Mouse (Mus musculus): ENCODE measurements at regions not wholly inside any gene's neighbourhood (a gene's known extent, or its start where the extent isn't known, plus 50 kb on each side); places are given as distances from the start of the nearest gene placed in this dataset.

DNA sequence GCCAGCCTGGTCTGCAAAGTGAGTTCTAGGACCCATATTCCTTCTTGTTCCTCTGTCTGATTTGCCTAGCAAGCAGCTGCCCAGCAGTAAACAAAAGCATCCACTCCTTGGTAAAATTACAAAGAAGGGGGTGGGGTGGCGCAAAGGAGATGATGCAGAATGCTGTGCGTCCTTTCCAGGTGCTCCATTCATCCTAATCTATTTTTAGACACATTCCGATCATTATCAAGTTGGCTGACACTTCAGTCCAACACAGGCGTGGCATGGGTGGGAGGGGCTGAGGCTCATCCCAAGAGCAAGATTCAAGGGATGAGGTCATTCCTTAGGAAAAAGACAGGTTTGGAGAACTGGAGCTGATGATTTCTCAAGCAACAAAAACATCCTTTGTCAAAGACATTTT is 660.2 kb upstream of the Pou3f3 start:
- Histone ChIP-seq H3K27me3 (ENCODE audit: control insufficient read depth, insufficient read depth, insufficient read length) (no peaks in the 10 kb centered on the region), H3K4me2 (ENCODE audit: low read depth) (no peak overlapping the region), H3K36me3 (ENCODE audit: control insufficient read depth, insufficient read depth) (no peaks in the 10 kb centered on the region), H3K4me3 (no peak overlapping the region), H3ac (ENCODE audit: control insufficient read depth, insufficient read length) (no peak overlapping the region), H3K79me2 (ENCODE audit: control insufficient read depth, insufficient read depth) (no peaks in the 10 kb centered on the region)
- TF ChIP-seq MYOG (IDR thresholded peaks at IDR 0.05; ENCODE audit: control insufficient read depth in 1 of 3, insufficient read depth in 1 of 3, insufficient read length in 2 of 3, low read depth in 2 of 3): no peak
- no peak for TF ChIP-seq TCF12 (IDR thresholded peaks at IDR 0.05; ENCODE audit: insufficient read depth, poor library complexity, severe bottlenecking)
- TF ChIP-seq TCF3 (IDR thresholded peaks at IDR 0.05; ENCODE audit: insufficient read length, low read depth): no peak
- TF ChIP-seq USF1 (IDR thresholded peaks at IDR 0.05; ENCODE audit: low read depth): no peak
- TF ChIP-seq POLR2A (IDR thresholded peaks at IDR 0.05; ENCODE audit: insufficient read length, low read depth): no peak
- TF ChIP-seq MAX (IDR thresholded peaks at IDR 0.05; ENCODE audit: low read depth): no peak
- no peak for TF ChIP-seq MYOD1 (IDR thresholded peaks at IDR 0.05; ENCODE audit: control insufficient read depth in 1 of 3, insufficient read length in 2 of 3, low read depth in 2 of 3)
- no peak for TF ChIP-seq REST (IDR thresholded peaks at IDR 0.05; ENCODE audit: insufficient read depth, insufficient read length)
- TF ChIP-seq E2F4 (IDR thresholded peaks at IDR 0.05; ENCODE audit: insufficient read depth): no peak
- no peak for TF ChIP-seq CEBPB (IDR thresholded peaks at IDR 0.05; ENCODE audit: insufficient read depth, poor library complexity, severe bottlenecking)
- TF ChIP-seq POLR2AphosphoS2 (IDR thresholded peaks at IDR 0.05; ENCODE audit: insufficient read length, low read depth): no peak
- no peak for TF ChIP-seq SRF (IDR thresholded peaks at IDR 0.05; ENCODE audit: control insufficient read depth, insufficient read length, low read depth)

DNA sequence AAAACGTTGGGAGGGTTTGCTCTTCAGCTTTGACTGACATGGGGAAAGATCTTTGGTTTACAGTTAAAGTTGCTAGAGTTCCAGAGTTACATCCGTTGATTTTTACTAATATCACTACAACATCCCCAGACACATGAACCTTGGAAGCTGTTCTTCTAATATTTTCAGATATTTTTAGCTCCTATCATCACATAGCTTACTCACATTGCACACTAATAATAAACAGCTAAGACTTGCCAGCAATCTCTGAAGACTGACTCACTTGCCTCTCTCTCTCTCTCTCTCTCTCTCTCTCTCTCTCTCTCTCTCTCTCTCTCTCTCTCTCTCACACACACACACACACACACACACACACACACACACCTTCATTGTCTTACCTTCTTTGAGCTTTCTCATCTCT is 654.0 kb upstream of the Pou3f3 start:
- H3K4me3 ChIP-seq: no peak overlapping the region
- no peaks in the 10 kb centered on the region for H3K27me3 ChIP-seq (ENCODE audit: control insufficient read depth, insufficient read depth, insufficient read length)
- H3K36me3 ChIP-seq (ENCODE audit: control insufficient read depth, insufficient read depth): no peaks in the 10 kb centered on the region
- H3K79me2 ChIP-seq (ENCODE audit: control insufficient read depth, insufficient read depth): no peaks in the 10 kb centered on the region
- TF ChIP-seq MYOG (IDR thresholded peaks at IDR 0.05; ENCODE audit: control insufficient read depth in 1 of 3, insufficient read depth in 1 of 3, insufficient read length in 2 of 3, low read depth in 2 of 3): no peak
- TF ChIP-seq TCF3 (IDR thresholded peaks at IDR 0.05; ENCODE audit: insufficient read length, low read depth): no peak
- no peak for TF ChIP-seq MAX (IDR thresholded peaks at IDR 0.05; ENCODE audit: low read depth)
- TF ChIP-seq POLR2A (IDR thresholded peaks at IDR 0.05; ENCODE audit: insufficient read length, low read depth): no peak
- no peak for TF ChIP-seq POLR2AphosphoS2 (IDR thresholded peaks at IDR 0.05; ENCODE audit: insufficient read length, low read depth)
- no peak for TF ChIP-seq CEBPB (IDR thresholded peaks at IDR 0.05; ENCODE audit: insufficient read depth, poor library complexity, severe bottlenecking)
- no peak for TF ChIP-seq E2F4 (IDR thresholded peaks at IDR 0.05; ENCODE audit: insufficient read depth)
- TF ChIP-seq USF1 (IDR thresholded peaks at IDR 0.05; ENCODE audit: low read depth): no peak
- no peak for TF ChIP-seq TCF12 (IDR thresholded peaks at IDR 0.05; ENCODE audit: insufficient read depth, poor library complexity, severe bottlenecking)
- TF ChIP-seq SRF (IDR thresholded peaks at IDR 0.05; ENCODE audit: control insufficient read depth, insufficient read length, low read depth): no peak
- no peak for TF ChIP-seq REST (IDR thresholded peaks at IDR 0.05; ENCODE audit: insufficient read depth, insufficient read length)
- TF ChIP-seq MYOD1 (IDR thresholded peaks at IDR 0.05; ENCODE audit: control insufficient read depth in 1 of 3, insufficient read length in 2 of 3, low read depth in 2 of 3): no peak
- H3K4me2 ChIP-seq (ENCODE audit: low read depth): no peak overlapping the region
- H3ac ChIP-seq (ENCODE audit: control insufficient read depth, insufficient read length): no peak overlapping the region

- no peak for TF ChIP-seq MYOG (IDR thresholded peaks at IDR 0.05; ENCODE audit: control insufficient read depth in 1 of 3, insufficient read depth in 1 of 3, insufficient read length in 2 of 3, low read depth in 2 of 3)
- TF ChIP-seq MYOD1 (IDR thresholded peaks at IDR 0.05; ENCODE audit: control insufficient read depth in 1 of 3, insufficient read length in 2 of 3, low read depth in 2 of 3): no peak
- TF ChIP-seq POLR2A (IDR thresholded peaks at IDR 0.05; ENCODE audit: insufficient read length, low read depth): no peak
- no peak for TF ChIP-seq CEBPB (IDR thresholded peaks at IDR 0.05; ENCODE audit: insufficient read depth, poor library complexity, severe bottlenecking)
- no peak for TF ChIP-seq USF1 (IDR thresholded peaks at IDR 0.05; ENCODE audit: low read depth)
- no peak for TF ChIP-seq POLR2AphosphoS2 (IDR thresholded peaks at IDR 0.05; ENCODE audit: insufficient read length, low read depth)
- no peak for TF ChIP-seq TCF3 (IDR thresholded peaks at IDR 0.05; ENCODE audit: insufficient read length, low read depth)
- no peak for TF ChIP-seq E2F4 (IDR thresholded peaks at IDR 0.05; ENCODE audit: insufficient read depth)
- TF ChIP-seq MAX (IDR thresholded peaks at IDR 0.05; ENCODE audit: low read depth): no peak
- no peak for TF ChIP-seq REST (IDR thresholded peaks at IDR 0.05; ENCODE audit: insufficient read depth, insufficient read length)
- no peak for TF ChIP-seq TCF12 (IDR thresholded peaks at IDR 0.05; ENCODE audit: insufficient read depth, poor library complexity, severe bottlenecking)
- TF ChIP-seq SRF (IDR thresholded peaks at IDR 0.05; ENCODE audit: control insufficient read depth, insufficient read length, low read depth): no peak
- H3K27me3 ChIP-seq (ENCODE audit: control insufficient read depth, insufficient read depth, insufficient read length): no peaks in the 10 kb centered on the region
- H3K36me3 ChIP-seq (ENCODE audit: control insufficient read depth, insufficient read depth): no peaks in the 10 kb centered on the region
- H3K4me3 ChIP-seq: no peak overlapping the region
- no peaks in the 10 kb centered on the region for H3K79me2 ChIP-seq (ENCODE audit: control insufficient read depth, insufficient read depth)
- H3K4me2 ChIP-seq (ENCODE audit: low read depth): no peak overlapping the region
- H3ac ChIP-seq (ENCODE audit: control insufficient read depth, insufficient read length): no peak overlapping the region
These were observed 637.1 kb upstream of the Pou3f3 start for GRCm38 (mm10) chr1:42058494-42058893.

- TF ChIP-seq REST (IDR thresholded peaks at IDR 0.05; ENCODE audit: insufficient read depth, insufficient read length) (no peak), MYOG (IDR thresholded peaks at IDR 0.05; ENCODE audit: control insufficient read depth in 1 of 3, insufficient read depth in 1 of 3, insufficient read length in 2 of 3, low read depth in 2 of 3) (no peak), SRF (IDR thresholded peaks at IDR 0.05; ENCODE audit: control insufficient read depth, insufficient read length, low read depth) (no peak), CEBPB (IDR thresholded peaks at IDR 0.05; ENCODE audit: insufficient read depth, poor library complexity, severe bottlenecking) (no peak), USF1 (IDR thresholded peaks at IDR 0.05; ENCODE audit: low read depth) (no peak), POLR2AphosphoS2 (IDR thresholded peaks at IDR 0.05; ENCODE audit: insufficient read length, low read depth) (no peak), TCF3 (IDR thresholded peaks at IDR 0.05; ENCODE audit: insufficient read length, low read depth) (no peak), TCF12 (IDR thresholded peaks at IDR 0.05; ENCODE audit: insufficient read depth, poor library complexity, severe bottlenecking) (no peak), E2F4 (IDR thresholded peaks at IDR 0.05; ENCODE audit: insufficient read depth) (no peak), MYOD1 (IDR thresholded peaks at IDR 0.05; ENCODE audit: control insufficient read depth in 1 of 3, insufficient read length in 2 of 3, low read depth in 2 of 3) (no peak), MAX (IDR thresholded peaks at IDR 0.05; ENCODE audit: low read depth) (no peak), POLR2A (IDR thresholded peaks at IDR 0.05; ENCODE audit: insufficient read length, low read depth) (no peak)
- Histone ChIP-seq H3K79me2 (ENCODE audit: control insufficient read depth, insufficient read depth) (no peaks in the 10 kb centered on the region), H3ac (ENCODE audit: control insufficient read depth, insufficient read length) (no peak overlapping the region), H3K36me3 (ENCODE audit: control insufficient read depth, insufficient read depth) (no peaks in the 10 kb centered on the region), H3K4me3 (no peak overlapping the region), H3K27me3 (ENCODE audit: control insufficient read depth, insufficient read depth, insufficient read length) (no peaks in the 10 kb centered on the region), H3K4me2 (ENCODE audit: low read depth) (no peak overlapping the region)
These were observed 625.5 kb upstream of the Pou3f3 start for GRCm38 (mm10) chr1:42070064-42070463.
